In the genomic region with DNA sequence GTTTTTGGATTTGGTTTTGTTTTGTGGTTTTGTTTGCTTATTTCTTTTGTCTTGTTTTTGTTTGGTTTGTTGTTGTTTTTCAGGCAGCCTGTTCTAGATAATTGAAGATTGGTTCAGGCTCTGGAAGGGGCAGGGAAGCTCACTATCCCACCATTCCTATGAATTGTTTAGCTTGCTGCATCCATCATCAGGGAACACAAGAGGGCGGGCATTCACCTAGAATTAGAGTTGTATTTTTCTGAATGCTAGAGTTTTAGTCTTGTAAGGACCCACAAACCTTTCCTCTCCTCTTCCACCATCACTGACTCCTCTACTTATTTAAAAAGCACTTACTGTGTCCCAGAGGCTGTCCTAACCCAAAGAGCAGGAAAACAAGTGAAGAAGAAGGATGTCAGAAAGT, we compare ENCODE assay signal across 35 mouse cellular contexts. TPM values are rescaled to one million over a fixed set of nuclear protein-coding genes. Genes with fewer than 3 reads are reported as not detected.
DNase-seq lines count a peak whose midpoint lies in the region; ATAC-seq and TF ChIP-seq lines count a peak whose summit lies in the region.
"Had no signal": no experiment of that assay in that cellular context is flagged by ENCODE, and none has a peak within 500 bp of the region (broad histone marks: within the 10 kb centered on the region; RNA-seq: fewer than 3 reads in every experiment).

No protein-coding gene starts in this region.

- H3K4me3 ChIP-seq in intestine, postnatal 0 days (ENCODE audit: low read depth, low read length), result no peak overlapping the region
- H3K4me3 ChIP-seq in intestine, embryonic 16.5 days (ENCODE audit: low read length), result no peak overlapping the region
- H3K4me3 ChIP-seq in kidney, embryonic 16.5 days (ENCODE audit: low read length), result no peak overlapping the region
- H3K4me3 ChIP-seq: forebrain, embryonic 15.5 days; heart, embryonic 15.5 days; kidney, embryonic 15.5 days; limb, embryonic 10.5 days; liver, embryonic 15.5 days; lung, embryonic 15.5 days; megakaryocyte, embryonic 14.5 days; midbrain, embryonic 13.5 days; myocyte; neural tube, embryonic 13.5 days had no signal

- H3K9ac ChIP-seq in intestine, postnatal 0 days (ENCODE audit: low read depth, low read length), result no peak overlapping the region
- no peak overlapping the region for H3K9ac ChIP-seq in intestine, embryonic 16.5 days (ENCODE audit: low read depth, low read length)
- no peak overlapping the region for H3K9ac ChIP-seq in kidney, embryonic 16.5 days (replicated peaks; ENCODE audit: low read length)
- H3K9ac ChIP-seq: forebrain, embryonic 15.5 days; heart, embryonic 15.5 days; kidney, embryonic 15.5 days; liver, embryonic 15.5 days; lung, embryonic 15.5 days; midbrain, embryonic 13.5 days; neural tube, embryonic 13.5 days had no signal

- H3K4me1 ChIP-seq in intestine, postnatal 0 days (replicated peaks; ENCODE audit: control insufficient read depth, insufficient read depth, low read length), result no peaks in the 10 kb centered on the region
- H3K4me1 ChIP-seq in intestine, embryonic 16.5 days (ENCODE audit: control insufficient read depth, insufficient read depth, low read length), result no peaks in the 10 kb centered on the region
- no peaks in the 10 kb centered on the region for H3K4me1 ChIP-seq in kidney, embryonic 16.5 days (ENCODE audit: insufficient read depth, low read length)
- H3K4me1 ChIP-seq: forebrain, embryonic 15.5 days; heart, embryonic 15.5 days; kidney, embryonic 15.5 days; limb, embryonic 10.5 days; liver, embryonic 15.5 days; lung, embryonic 15.5 days; megakaryocyte, embryonic 14.5 days; midbrain, embryonic 13.5 days; neural tube, embryonic 13.5 days had no signal

- TF ChIP-seq CTCF in intestine, postnatal 0 days (IDR thresholded peaks at IDR 0.05; ENCODE audit: low read depth), result peak; percentile 58

- no peak for ATAC-seq in intestine, postnatal 0 days
- ATAC-seq in intestine, embryonic 16.5 days, result no peak
- no peak for ATAC-seq in monocyte, adult 5-6 weeks (replicated peaks; ENCODE audit: insufficient number of reproducible peaks, low FRiP score, low TSS enrichment, poor library complexity, severe bottlenecking)
- no peak for ATAC-seq in kidney, embryonic 16.5 days (ENCODE audit: low FRiP score, low TSS enrichment)
- ATAC-seq: CD4-positive, CD25-positive, alpha-beta regulatory T cell, adult 4 months; forebrain, embryonic 15.5 days; hindbrain, embryonic 16.5 days; midbrain, embryonic 13.5 days had no signal

- DNase-seq in embryo, embryonic 10 days (ENCODE audit: low spot score), result peak; percentile 4
- no peak for DNase-seq in embryo, embryonic 9.5 days (ENCODE audit: extremely low spot score)
- DNase-seq in 416B (ENCODE audit: low read depth) (peak; percentile 1), R1 (ENCODE audit: low read depth, low spot score) (peak; percentile 14)
- DNase-seq: adrenal gland, postnatal 25 days; cerebellum, adult 9-10 months; embryo, embryonic 11 days; gastrocnemius, postnatal 36 days; kidney, adult 11 months; liver; lung, postnatal 36 days; right cerebral cortex, postnatal 4 days; thymus, postnatal 25 days had no signal

- WGBS in intestine, postnatal 0 days, result 26% methylated on average over 1 of the region's 1 CpGs
- WGBS in intestine, embryonic 16.5 days, result 68% methylated on average over 1 of the region's 1 CpGs
- 52% methylated on average over 1 of the region's 1 CpGs for WGBS in kidney, embryonic 16.5 days

- no peak overlapping the region for H3K4me2 ChIP-seq in intestine, postnatal 0 days (replicated peaks; ENCODE audit: low read depth)
- no peak overlapping the region for H3K4me2 ChIP-seq in intestine, embryonic 16.5 days (ENCODE audit: low read depth, low read length)
- H3K4me2 ChIP-seq in kidney, embryonic 16.5 days (replicated peaks; ENCODE audit: low read depth, low read length), result no peak overlapping the region
- H3K4me2 ChIP-seq: forebrain, embryonic 15.5 days; heart, embryonic 15.5 days; kidney, embryonic 15.5 days; liver, embryonic 15.5 days; lung, embryonic 15.5 days; midbrain, embryonic 13.5 days; neural tube, embryonic 13.5 days had no signal

- no peaks in the 10 kb centered on the region for H3K9me3 ChIP-seq in intestine, postnatal 0 days (ENCODE audit: control insufficient read depth)
- no peaks in the 10 kb centered on the region for H3K9me3 ChIP-seq in intestine, embryonic 16.5 days (ENCODE audit: control insufficient read depth, low read length)
- H3K9me3 ChIP-seq in kidney, embryonic 16.5 days (ENCODE audit: low read length), result no peaks in the 10 kb centered on the region
- H3K9me3 ChIP-seq: forebrain, embryonic 15.5 days; heart, embryonic 15.5 days; kidney, embryonic 15.5 days; limb, embryonic 10.5 days; liver, embryonic 15.5 days; lung, embryonic 15.5 days; megakaryocyte, embryonic 14.5 days; midbrain, embryonic 13.5 days; neural tube, embryonic 13.5 days had no signal

- no peaks in the 10 kb centered on the region for H3K36me3 ChIP-seq in intestine, postnatal 0 days (ENCODE audit: control insufficient read depth, insufficient read depth)
- H3K36me3 ChIP-seq in intestine, embryonic 16.5 days (ENCODE audit: control insufficient read depth, insufficient read depth, low read length), result no peaks in the 10 kb centered on the region
- H3K36me3 ChIP-seq in kidney, embryonic 16.5 days (ENCODE audit: insufficient read depth, low read length), result no peaks in the 10 kb centered on the region
- H3K36me3 ChIP-seq: forebrain, embryonic 15.5 days; heart, embryonic 15.5 days; kidney, embryonic 15.5 days; limb, embryonic 10.5 days; liver, embryonic 15.5 days; lung, embryonic 15.5 days; midbrain, embryonic 13.5 days; neural tube, embryonic 13.5 days had no signal

- H3K27me3 ChIP-seq in intestine, postnatal 0 days (replicated peaks; ENCODE audit: control insufficient read depth, insufficient read depth, low read length), result no peaks in the 10 kb centered on the region
- H3K27me3 ChIP-seq in intestine, embryonic 16.5 days (replicated peaks; ENCODE audit: control insufficient read depth, insufficient read depth, low read length), result no peaks in the 10 kb centered on the region
- no peaks in the 10 kb centered on the region for H3K27me3 ChIP-seq in kidney, embryonic 16.5 days (ENCODE audit: insufficient read depth, low read length)
- H3K27me3 ChIP-seq: forebrain, embryonic 15.5 days; heart, embryonic 15.5 days; kidney, embryonic 15.5 days; liver, embryonic 15.5 days; lung, embryonic 15.5 days; megakaryocyte, embryonic 14.5 days; midbrain, embryonic 13.5 days; neural tube, embryonic 13.5 days had no signal

- H3K27ac ChIP-seq in intestine, postnatal 0 days (ENCODE audit: low read depth, low read length), result no peak overlapping the region
- no peak overlapping the region for H3K27ac ChIP-seq in intestine, embryonic 16.5 days (ENCODE audit: low read length)
- no peak overlapping the region for H3K27ac ChIP-seq in kidney, embryonic 16.5 days (ENCODE audit: low read length)
- H3K27ac ChIP-seq: forebrain, embryonic 15.5 days; heart, embryonic 15.5 days; kidney, embryonic 15.5 days; limb, embryonic 10.5 days; liver, embryonic 15.5 days; lung, embryonic 15.5 days; midbrain, embryonic 13.5 days; neural tube, embryonic 13.5 days had no signal

RNA-seq across cellular contexts. Expression of gene Vmn1r215, which starts 10.0 kb away (rescaled TPM):
- polyA plus RNA-seq in intestine, postnatal 0 days (2015; fragmentation: Nextera tagmentation; extraction: Ambion mirVana), result not detected in 2 replicates
- polyA plus RNA-seq in intestine, embryonic 16.5 days (2015; fragmentation: Nextera tagmentation; extraction: Ambion mirVana), result not detected in 2 replicates
- not detected in 3 replicates for total RNA-seq in monocyte, adult 5-6 weeks (2017)
- polyA plus RNA-seq in kidney, embryonic 16.5 days (2015; fragmentation: Nextera tagmentation; extraction: Ambion mirVana), result not detected in 2 replicates
- total RNA-seq: adrenal gland, postnatal 25 days; gastrocnemius, postnatal 36 days; heart, adult 8-10 months; hematopoietic stem cell, adult 5-6 weeks; layer of hippocampus, adult 18-20 months; MEL had no signal
- polyA plus RNA-seq: CD4-positive, CD25-positive, alpha-beta regulatory T cell, adult 4 months; embryonic facial prominence, embryonic 14.5 days; forebrain, embryonic 15.5 days; heart, embryonic 15.5 days; hindbrain, embryonic 16.5 days; kidney, embryonic 15.5 days; limb, embryonic 10.5 days; liver, embryonic 15.5 days; lung, embryonic 15.5 days; midbrain, embryonic 13.5 days; myocyte; neural tube, embryonic 13.5 days; stomach, embryonic 14.5 days had no signal

RNA-seq across cellular contexts. Expression of gene Vmn1r214, which starts 27.6 kb away (rescaled TPM):
- not detected in 2 replicates for polyA plus RNA-seq in intestine, postnatal 0 days (2015; fragmentation: Nextera tagmentation; extraction: Ambion mirVana)
- not detected in 2 replicates for polyA plus RNA-seq in intestine, embryonic 16.5 days (2015; fragmentation: Nextera tagmentation; extraction: Ambion mirVana)
- total RNA-seq in monocyte, adult 5-6 weeks (2017), result not detected in 3 replicates
- polyA plus RNA-seq in kidney, embryonic 16.5 days (2015; fragmentation: Nextera tagmentation; extraction: Ambion mirVana), result not detected in 2 replicates
- total RNA-seq: adrenal gland, postnatal 25 days; gastrocnemius, postnatal 36 days; heart, adult 8-10 months; hematopoietic stem cell, adult 5-6 weeks; layer of hippocampus, adult 18-20 months; MEL had no signal
- polyA plus RNA-seq: embryonic facial prominence, embryonic 14.5 days; forebrain, embryonic 15.5 days; heart, embryonic 15.5 days; hindbrain, embryonic 16.5 days; kidney, embryonic 15.5 days; limb, embryonic 10.5 days; liver, embryonic 15.5 days; lung, embryonic 15.5 days; midbrain, embryonic 13.5 days; myocyte; neural tube, embryonic 13.5 days; stomach, embryonic 14.5 days had no signal

RNA-seq across cellular contexts. Expression of gene Vmn1r213, which starts 50.3 kb away (rescaled TPM):
- not detected in 2 replicates for polyA plus RNA-seq in intestine, postnatal 0 days (2015; fragmentation: Nextera tagmentation; extraction: Ambion mirVana)
- polyA plus RNA-seq in intestine, embryonic 16.5 days (2015; fragmentation: Nextera tagmentation; extraction: Ambion mirVana), result not detected in 2 replicates
- not detected in 3 replicates for total RNA-seq in monocyte, adult 5-6 weeks (2017)
- polyA plus RNA-seq in kidney, embryonic 16.5 days (2015; fragmentation: Nextera tagmentation; extraction: Ambion mirVana), result not detected in 2 replicates
- total RNA-seq: adrenal gland, postnatal 25 days; gastrocnemius, postnatal 36 days; heart, adult 8-10 months; hematopoietic stem cell, adult 5-6 weeks; layer of hippocampus, adult 18-20 months; MEL had no signal
- polyA plus RNA-seq: CD4-positive, CD25-positive, alpha-beta regulatory T cell, adult 4 months; embryonic facial prominence, embryonic 14.5 days; forebrain, embryonic 15.5 days; heart, embryonic 15.5 days; hindbrain, embryonic 16.5 days; kidney, embryonic 15.5 days; limb, embryonic 10.5 days; liver, embryonic 15.5 days; lung, embryonic 15.5 days; midbrain, embryonic 13.5 days; myocyte; neural tube, embryonic 13.5 days; stomach, embryonic 14.5 days had no signal
